In genomic region chr1:124718065-124718464, GRCm38 (mm10) we compare ENCODE assay signal across 8 mouse cellular contexts.
DNase-seq lines count a peak whose midpoint lies in the region; ATAC-seq and TF ChIP-seq lines count a peak whose summit lies in the region.

No protein-coding gene starts in this region.

- no peak overlapping the region for H3K9ac ChIP-seq in midbrain, embryonic 11.5 days (ENCODE audit: low read length)
- H3K9ac ChIP-seq in midbrain, embryonic 15.5 days, result no peak overlapping the region
- H3K9ac ChIP-seq in forebrain, embryonic 16.5 days (replicated peaks; ENCODE audit: low read depth, low read length), result no peak overlapping the region

- peak; percentile 66 for ATAC-seq in midbrain, embryonic 11.5 days (ENCODE audit: low FRiP score)
- no peak for ATAC-seq in midbrain, embryonic 15.5 days (replicated peaks)
- ATAC-seq in forebrain, embryonic 16.5 days, result peak; percentile 31; the same call in 1 of the 2 replicates
- ATAC-seq in activated CD4-positive, CD25-positive, alpha-beta regulatory T cell, adult 4 months, result no peak

- no peaks in the 10 kb centered on the region for H3K9me3 ChIP-seq in midbrain, embryonic 11.5 days (ENCODE audit: control insufficient read depth, low read length)
- H3K9me3 ChIP-seq in midbrain, embryonic 15.5 days, result no peaks in the 10 kb centered on the region
- no peaks in the 10 kb centered on the region for H3K9me3 ChIP-seq in forebrain, embryonic 16.5 days (ENCODE audit: control insufficient read depth, low read length)

- 0% methylated on average over 1 of the region's 1 CpGs for WGBS in midbrain, embryonic 11.5 days
- 4% methylated on average over 1 of the region's 1 CpGs for WGBS in midbrain, embryonic 15.5 days
- 0% methylated on average over 1 of the region's 1 CpGs for WGBS in forebrain, embryonic 16.5 days
- 3% methylated on average over 1 of the region's 1 CpGs for WGBS in lung, adult 2 months

- no peaks in the 10 kb centered on the region for H3K36me3 ChIP-seq in midbrain, embryonic 11.5 days (ENCODE audit: control insufficient read depth, insufficient read depth, low read length)
- H3K36me3 ChIP-seq in midbrain, embryonic 15.5 days (replicated peaks), result no peaks in the 10 kb centered on the region
- H3K36me3 ChIP-seq in forebrain, embryonic 16.5 days (ENCODE audit: control insufficient read depth, insufficient read depth), result no peaks in the 10 kb centered on the region

- peak; percentile 90 for DNase-seq in midbrain, embryonic 11.5 days (ENCODE audit: low spot score, missing footprints)
- peak; percentile 8 for DNase-seq in c-Kit-positive CD71-positive TER-119-positive erythroid progenitor cells, embryonic 14.5 days (ENCODE audit: low spot score)
- peak; percentile 53 to 70 for DNase-seq in kidney, postnatal 25 days
- peak; percentile 7 for DNase-seq in lung, adult 2 months
- peak; percentile 52 to 78 for DNase-seq in right cerebral cortex, postnatal 10 days (ENCODE audit: low spot score in 2 of 2)

- no peak overlapping the region for H3K27ac ChIP-seq in midbrain, embryonic 11.5 days (ENCODE audit: low read depth, low read length)
- no peak overlapping the region for H3K27ac ChIP-seq in midbrain, embryonic 15.5 days
- H3K27ac ChIP-seq in forebrain, embryonic 16.5 days (ENCODE audit: low read length), result no peak overlapping the region

- H3K27me3 ChIP-seq in midbrain, embryonic 11.5 days (ENCODE audit: control insufficient read depth, insufficient read depth, low read length), result no peaks in the 10 kb centered on the region
- no peaks in the 10 kb centered on the region for H3K27me3 ChIP-seq in midbrain, embryonic 15.5 days (replicated peaks)
- no peaks in the 10 kb centered on the region for H3K27me3 ChIP-seq in forebrain, embryonic 16.5 days (replicated peaks; ENCODE audit: control insufficient read depth, insufficient read depth, low read length)

- peak; percentile 51; the same call in 1 of the 2 replicates for TF ChIP-seq CTCF in lung, adult 2 months (IDR thresholded peaks at IDR 0.05; ENCODE audit: insufficient read depth, low read length)

- H3K4me3 ChIP-seq in midbrain, embryonic 11.5 days (ENCODE audit: low read depth, low read length), result no peak overlapping the region
- H3K4me3 ChIP-seq in midbrain, embryonic 15.5 days, result no peak overlapping the region
- no peak overlapping the region for H3K4me3 ChIP-seq in forebrain, embryonic 16.5 days (replicated peaks; ENCODE audit: low read length)
- H3K4me3 ChIP-seq in lung, adult 2 months (replicated peaks; ENCODE audit: extremely low read depth, low read depth, low read length), result no peak overlapping the region

- no peak for TF ChIP-seq POLR2A in lung, adult 2 months (IDR thresholded peaks at IDR 0.05; ENCODE audit: borderline replicate concordance, extremely low read depth, low read depth, low read length)

- no peaks in the 10 kb centered on the region for H3K4me1 ChIP-seq in midbrain, embryonic 11.5 days (ENCODE audit: control insufficient read depth, insufficient read depth, low read length)
- H3K4me1 ChIP-seq in midbrain, embryonic 15.5 days, result no peaks in the 10 kb centered on the region; the same call in 1 of the 2 replicates
- no peaks in the 10 kb centered on the region for H3K4me1 ChIP-seq in forebrain, embryonic 16.5 days (replicated peaks; ENCODE audit: control insufficient read depth, insufficient read depth, low read length)
- H3K4me1 ChIP-seq in lung, adult 2 months (ENCODE audit: control insufficient read depth, insufficient read depth, low read length), result no peaks in the 10 kb centered on the region

- H3K4me2 ChIP-seq in midbrain, embryonic 11.5 days, result no peak overlapping the region
- H3K4me2 ChIP-seq in midbrain, embryonic 15.5 days, result no peak overlapping the region
- H3K4me2 ChIP-seq in forebrain, embryonic 16.5 days (ENCODE audit: low read length), result no peak overlapping the region

Comparison
In these comparisons a context has a peak if more than half of its experiments do, and no peak if none do; other contexts are left out.
1. ATAC-seq: peak in midbrain, embryonic 11.5 days (single experiment) and forebrain, embryonic 16.5 days (single experiment); none in midbrain, embryonic 15.5 days (single experiment) and activated CD4-positive, CD25-positive, alpha-beta regulatory T cell, adult 4 months (single experiment).
2. DNase-seq: peak in every context shown above with its lines; median percentile 90 in midbrain, embryonic 11.5 days; 65 in right cerebral cortex, postnatal 10 days; 62 in kidney, postnatal 25 days; 8 in c-Kit-positive CD71-positive TER-119-positive erythroid progenitor cells, embryonic 14.5 days; 7 in lung, adult 2 months.